Mouse (Mus musculus) skeletal muscle tissue, adult 2 months (tissue): ENCODE results near the gene Asap3.

Experiments used
- DNase-seq: peaks from one replicate; pipeline ENCODE4 v3.0.0-alpha.2; 2012; ENCODE audit warnings: low read depth, low spot score

The Asap3 gene

DNA sequence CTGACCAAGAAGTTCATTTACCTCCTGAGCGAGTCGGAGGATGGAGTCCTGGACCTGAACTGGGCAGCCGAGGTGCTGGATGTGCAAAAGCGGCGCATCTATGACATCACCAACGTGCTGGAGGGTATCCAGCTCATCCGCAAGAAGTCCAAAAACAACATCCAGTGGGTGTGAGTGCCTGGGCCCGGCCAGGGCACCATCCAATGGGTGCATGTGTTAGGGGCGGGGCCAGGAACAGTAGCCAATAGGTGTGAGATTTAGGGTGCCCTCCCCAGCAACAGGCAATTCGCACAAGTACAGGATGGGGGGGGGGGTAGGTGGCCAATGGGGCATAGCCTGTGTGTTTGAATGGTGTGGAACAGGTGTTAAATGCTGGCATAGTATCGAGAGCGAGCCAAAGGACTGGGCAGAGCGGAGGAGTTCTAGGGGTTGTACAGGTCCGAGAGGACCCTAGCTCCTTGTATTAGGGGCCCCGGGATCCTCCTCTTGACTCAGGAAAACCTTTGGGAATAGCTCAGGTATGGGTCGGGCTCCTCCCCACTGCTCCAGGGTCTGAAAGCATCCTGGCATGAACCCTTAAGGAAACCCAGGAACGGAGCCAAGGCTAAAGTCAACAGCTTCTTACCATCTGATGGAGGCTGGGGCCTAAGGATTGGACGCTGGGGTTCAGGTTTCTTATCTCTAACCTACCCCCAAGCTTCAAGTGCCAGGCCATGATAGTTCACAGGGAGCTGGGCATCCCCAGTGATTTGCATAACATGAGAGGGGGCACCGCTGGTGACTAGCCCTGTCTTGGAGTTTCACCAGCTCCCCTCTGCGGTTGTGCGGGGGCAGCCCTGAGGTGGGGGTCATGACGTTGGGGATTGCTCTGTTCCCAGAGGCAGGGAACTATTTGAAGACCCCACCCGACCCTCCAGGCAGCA lies 25.5 kb upstream of the Asap3 start:
- peak; percentile 93 for DNase-seq

- no peak for DNase-seq
These were observed 24.8 kb upstream of the Asap3 start for GRCm38 (mm10) chr4:136181367-136181766.

GRCm38 (mm10) chr4:136185375-136185774 lies 20.8 kb upstream of the Asap3 start:
- peak; percentile 59 for DNase-seq

DNA sequence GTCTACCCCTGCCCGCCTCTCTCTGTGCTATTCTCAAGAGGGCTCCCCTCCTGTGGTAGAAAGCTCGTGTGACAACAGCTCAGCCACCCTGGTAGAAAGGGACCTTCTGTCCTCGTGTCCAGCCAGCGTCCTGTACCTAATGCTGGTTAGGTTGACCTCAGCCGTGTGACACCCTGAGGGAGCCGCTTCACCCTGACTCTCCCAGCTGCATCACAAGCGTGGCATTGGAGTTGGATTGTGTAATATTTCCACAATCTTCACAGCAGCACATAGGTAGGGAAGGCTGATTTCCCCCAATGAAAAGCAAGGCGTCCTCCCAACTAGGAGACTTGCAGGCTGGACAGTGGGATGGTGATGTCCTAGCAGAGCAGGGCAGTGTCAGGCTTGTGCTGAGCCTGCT lies 19.9 kb upstream of the Asap3 start:
- no peak for DNase-seq

DNA sequence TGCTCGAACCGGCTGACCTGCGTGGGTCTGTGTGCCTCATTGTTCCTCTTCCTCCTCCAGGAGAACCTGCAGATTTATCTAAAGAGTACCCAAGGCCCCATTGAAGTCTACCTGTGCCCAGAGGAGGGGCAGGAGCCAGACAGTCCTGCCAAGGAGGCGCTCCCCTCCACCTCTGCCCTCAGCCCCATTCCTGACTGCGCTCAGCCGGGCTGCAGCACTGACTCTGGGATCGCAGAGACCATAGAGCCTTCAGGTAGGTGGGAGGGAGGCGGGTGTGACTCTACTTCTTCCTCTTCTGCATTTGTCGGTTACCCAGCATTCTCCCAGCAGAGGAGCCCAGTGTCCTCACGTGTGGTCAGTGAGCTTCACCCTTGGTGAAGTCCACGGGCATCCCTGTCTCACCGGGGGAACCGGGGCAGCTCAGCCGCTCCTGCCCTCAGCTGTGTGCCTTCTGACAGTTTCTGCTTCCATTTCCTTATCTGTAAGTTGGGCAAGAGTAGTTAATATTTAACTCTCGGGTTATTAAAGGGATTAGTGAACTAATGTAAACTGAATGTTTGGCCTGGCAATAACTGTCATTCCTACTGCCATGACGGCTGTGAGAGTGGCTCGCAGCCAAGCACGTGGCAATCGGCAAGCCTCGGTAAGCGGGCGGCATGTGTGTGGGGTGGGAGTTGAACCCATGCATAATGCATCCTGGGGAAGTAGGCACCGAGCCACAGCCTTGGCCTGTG lies 19.3 kb upstream of the Asap3 start:
- no peak for DNase-seq

DNA sequence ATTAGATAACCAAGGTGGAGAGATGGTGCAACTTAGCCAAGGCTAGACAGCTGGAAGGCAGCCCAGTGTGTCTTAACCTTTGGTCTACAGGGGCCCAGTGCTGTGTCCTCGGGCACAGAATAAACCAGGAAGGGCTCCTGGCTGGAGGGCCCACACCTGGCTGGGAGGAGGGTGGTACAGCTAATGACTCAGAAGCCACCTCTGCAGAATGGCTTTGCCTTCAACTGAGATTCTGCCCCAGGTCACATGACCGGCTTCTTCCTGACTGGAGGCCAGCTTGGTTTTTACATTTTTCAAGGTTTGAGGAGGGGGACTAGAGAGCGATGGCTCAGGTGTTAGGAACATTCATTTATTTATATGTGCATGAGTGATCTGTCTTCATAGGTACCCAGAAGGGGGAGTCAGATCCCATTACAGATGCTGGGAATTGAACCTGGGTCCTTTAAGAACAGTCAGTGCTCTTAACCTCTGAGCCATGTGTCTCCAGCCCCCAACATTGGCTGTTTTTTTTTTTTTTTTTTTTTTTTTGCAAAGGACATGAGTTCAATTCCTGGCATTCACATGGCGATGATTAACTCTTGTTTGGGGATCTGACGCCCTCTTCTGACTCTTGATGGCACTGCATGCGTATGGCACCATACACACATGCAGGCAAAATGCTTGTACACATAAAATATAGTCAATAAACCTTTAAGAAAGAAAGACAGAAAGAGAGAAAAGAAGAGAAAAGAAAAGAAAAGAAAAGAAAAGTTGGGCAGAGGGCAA lies 17.0 kb upstream of the Asap3 start:
- no peak for DNase-seq

DNA sequence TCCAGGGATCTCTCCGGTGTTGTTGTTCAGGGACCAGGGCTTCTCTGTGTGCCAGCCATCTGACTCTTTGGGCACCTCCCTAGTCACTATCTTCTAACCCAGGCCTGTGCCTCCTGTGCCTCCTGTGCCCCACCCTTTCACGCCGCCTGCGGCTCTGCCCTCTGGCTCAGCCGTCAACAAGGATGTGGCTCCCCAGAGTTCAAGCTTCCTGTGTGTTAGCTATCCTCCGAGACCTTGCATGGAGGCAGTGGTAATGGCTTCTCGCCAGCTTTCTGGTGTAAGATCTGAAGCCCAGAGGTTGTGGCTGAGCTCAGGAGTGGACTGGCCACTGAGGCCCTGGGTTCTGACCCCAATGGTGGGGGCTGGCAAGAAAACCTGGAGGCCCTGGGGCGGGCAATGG lies 16.3 kb upstream of the Asap3 start:
- no peak for DNase-seq

DNA sequence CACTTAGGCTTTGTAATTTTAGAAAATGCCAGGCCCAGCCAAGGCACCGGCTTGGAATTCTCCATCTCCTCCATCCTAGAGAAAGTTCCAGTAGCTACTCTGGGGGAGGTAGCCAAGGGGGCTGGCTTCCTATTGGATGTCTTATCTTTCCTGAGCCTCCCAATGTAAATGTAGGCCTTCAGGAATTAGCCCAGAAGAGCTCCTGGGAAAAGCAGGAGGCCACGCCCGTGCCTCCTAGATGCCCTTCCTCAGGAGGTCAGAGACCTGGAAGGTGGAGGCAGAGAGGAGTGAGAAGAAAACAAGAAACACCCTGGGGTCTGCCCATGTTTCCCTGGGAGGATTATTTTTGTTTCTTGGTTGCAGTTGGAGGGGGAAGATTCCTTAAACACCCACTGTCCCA lies 12.6 kb upstream of the Asap3 start:
- no peak for DNase-seq

DNA sequence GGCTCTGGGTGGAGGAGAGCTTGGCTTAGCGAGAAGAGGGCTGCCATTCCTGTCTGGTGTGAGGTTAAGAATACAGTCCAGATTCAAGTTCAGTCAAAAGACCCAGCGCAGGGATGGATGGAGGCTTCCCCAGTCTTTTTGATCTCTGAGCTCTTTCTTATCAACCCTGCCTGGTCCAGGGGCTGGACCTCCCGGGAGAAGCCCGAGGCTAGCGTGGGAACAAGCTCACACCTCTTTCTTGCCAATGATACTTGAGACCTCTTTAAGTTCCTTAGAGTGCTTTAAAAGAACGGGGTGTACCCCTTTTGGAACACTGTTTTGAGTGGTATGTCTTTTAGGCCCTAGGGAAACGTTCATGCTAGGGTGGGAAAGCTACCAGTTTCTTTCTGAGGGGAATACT lies 11.1 kb upstream of the Asap3 start:
- DNase-seq, result no peak

GRCm38 (mm10) chr4:136195629-136196028 lies 10.5 kb upstream of the Asap3 start:
- no peak for DNase-seq

DNA sequence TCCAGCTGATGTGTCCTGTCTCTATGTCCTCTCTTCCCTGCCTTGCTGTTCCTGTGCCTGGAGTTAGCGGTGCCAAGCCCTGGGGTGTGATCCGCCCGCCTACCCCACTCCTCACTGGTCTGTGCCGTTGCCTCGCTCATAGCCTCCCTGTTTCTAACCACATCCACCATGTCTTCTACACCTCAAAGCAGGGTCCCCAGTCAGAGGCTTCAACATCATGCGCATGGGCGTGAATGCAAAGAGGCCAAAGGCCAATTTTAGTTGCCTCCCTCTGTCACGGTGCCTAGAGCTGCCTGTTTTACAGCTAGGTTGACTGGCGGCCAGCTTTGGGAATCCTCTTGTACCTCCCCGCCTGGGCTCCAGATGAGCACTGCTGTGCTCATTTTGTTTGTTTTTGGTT lies 10.0 kb upstream of the Asap3 start:
- no peak for DNase-seq

DNA sequence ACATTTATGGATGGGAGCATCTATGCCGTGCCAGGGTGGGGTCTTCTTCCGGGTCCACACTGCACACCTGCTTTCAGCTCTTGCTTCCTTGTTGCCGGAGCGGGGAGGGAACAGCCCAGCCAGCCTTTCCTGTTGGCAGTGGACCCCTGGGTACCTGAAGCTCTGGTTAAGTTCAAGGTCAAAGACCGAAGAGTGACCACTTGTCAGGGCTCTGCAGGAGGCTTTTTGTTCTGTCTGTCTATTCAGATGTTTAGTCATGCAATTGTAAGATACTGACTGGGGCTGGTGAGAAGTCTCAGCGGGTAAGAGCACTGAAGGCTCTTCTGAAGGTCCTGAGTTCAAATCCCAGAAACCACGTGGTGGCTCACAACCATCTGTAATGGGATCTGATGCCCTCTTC lies 7.3 kb upstream of the Asap3 start:
- DNase-seq, result no peak

- peak; percentile 65 for DNase-seq
These were observed 6.4 kb upstream of the Asap3 start for GRCm38 (mm10) chr4:136199562-136200292.

- no peak for DNase-seq
These were observed 3.7 kb upstream of the Asap3 start for GRCm38 (mm10) chr4:136202509-136202908.

DNA sequence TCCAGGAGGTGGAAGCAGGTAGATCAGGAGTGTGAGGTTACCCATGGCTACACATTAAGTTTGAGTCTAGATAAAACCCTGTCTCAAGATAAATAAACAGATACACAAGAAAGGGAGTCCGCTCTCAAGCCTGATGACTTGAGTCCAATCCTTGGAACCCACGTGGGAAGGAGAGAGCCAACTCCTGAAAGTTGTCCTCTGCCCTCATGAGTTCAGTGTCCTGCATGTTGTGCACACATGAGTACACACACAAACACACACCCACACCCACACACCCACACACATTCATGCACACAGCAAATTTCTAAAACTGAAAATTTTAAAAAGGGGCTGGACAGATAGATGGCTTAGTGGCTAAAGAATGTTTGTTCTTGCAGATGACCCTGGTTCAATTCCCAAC lies 1.4 kb upstream of the Asap3 start:
- DNase-seq, result no peak

DNA sequence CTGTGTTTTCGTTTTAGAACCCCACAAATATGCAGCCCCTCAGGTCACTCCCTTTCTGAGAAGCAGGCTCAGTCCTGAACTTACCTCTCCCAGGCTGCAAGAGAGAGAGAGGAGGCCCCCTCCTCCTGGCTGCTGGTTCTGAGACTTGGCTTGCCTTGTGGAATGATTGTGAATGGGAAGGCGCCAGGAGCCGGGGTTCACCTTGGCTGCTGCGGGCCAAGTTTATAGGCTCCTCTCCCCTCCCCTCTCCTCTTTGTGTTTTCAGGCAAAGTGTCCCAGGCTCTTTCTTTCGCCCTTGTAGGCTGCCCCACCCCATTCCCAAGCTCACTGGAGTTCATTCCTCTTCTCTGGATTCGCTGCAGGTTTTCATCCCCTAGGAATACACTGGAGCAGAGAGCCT lies 778 bp downstream of the Asap3 start:
- no peak for DNase-seq

- DNase-seq, result no peak
These were observed 4.8 kb downstream of the Asap3 start for GRCm38 (mm10) chr4:136210931-136211330.

- DNase-seq, result peak; percentile 57
These were observed 7.5 kb downstream of the Asap3 start for GRCm38 (mm10) chr4:136213629-136214028.

DNA sequence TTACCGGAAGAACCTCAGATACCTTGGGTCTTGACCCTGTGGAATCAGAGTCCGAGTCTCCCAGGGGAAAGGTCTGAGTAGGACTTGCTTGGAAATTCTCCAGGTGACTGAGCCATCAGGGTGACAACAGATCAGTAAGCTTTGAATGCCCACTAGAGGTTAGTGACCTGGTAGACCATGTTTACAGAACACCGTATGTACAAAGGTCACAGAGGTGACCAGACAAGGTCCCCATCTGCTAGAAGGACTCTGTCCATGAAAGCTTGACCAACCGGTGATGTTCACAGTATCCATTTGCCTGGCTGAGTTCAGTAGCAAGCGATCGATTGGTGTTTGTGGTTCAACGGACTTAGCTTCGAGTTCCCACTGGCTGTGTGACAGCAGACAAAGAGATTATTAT lies 8.7 kb downstream of the Asap3 start:
- no peak for DNase-seq

DNA sequence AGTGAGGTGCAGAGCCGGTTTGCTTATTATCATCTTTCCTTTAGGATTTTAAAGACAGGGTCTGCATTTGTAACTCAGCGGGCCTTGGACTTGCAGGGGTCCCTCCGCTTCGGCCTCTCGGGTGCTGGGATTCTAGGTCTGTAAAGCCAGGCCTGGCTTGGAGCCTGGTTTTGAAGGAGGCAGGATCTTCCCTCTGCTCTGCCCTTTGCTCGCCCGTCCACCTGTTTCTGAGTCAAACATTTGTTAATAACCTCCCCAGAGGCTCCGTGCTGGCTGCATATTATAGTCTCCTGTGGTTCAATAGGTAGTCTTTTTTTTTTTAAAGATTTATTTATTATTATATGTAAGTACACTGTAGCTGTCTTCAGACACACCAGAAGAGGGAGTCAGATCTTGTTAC lies 9.4 kb downstream of the Asap3 start:
- no peak for DNase-seq

GRCm38 (mm10) chr4:136217063-136217462 lies 10.9 kb downstream of the Asap3 start:
- DNase-seq, result no peak
